ENCODE assay signal across 8 mouse cellular contexts in the genomic region with DNA sequence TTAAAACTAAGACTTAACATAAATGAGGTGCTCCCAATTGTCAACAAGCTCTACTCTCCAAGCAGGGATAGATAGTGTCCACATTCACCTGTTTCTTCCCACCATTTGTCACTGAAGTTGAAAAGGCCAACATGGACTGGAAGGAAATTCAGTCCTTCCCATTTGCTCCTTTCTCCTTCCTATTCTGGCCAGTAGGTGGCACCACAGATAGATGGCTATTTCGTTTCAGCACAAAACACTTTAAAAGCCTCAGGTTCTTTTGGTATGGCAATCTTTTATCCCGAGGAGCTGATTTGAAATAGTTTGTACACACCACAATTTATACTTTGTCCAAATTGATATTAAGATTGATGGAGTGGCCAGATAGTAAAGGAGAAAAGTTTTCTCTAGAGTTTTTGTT. TPM values are rescaled to one million over a fixed set of nuclear protein-coding genes. Genes with fewer than 3 reads are reported as not detected.
DNase-seq lines count a peak whose midpoint lies in the region; ATAC-seq and TF ChIP-seq lines count a peak whose summit lies in the region.

No protein-coding gene starts in this region.

- H3K4me2 ChIP-seq in liver, embryonic 14.5 days (ENCODE audit: low read depth): no peak overlapping the region

- H3K36me3 ChIP-seq in liver, embryonic 14.5 days (replicated peaks; ENCODE audit: control insufficient read depth, insufficient read depth, low read depth): no peaks in the 10 kb centered on the region

- peak; percentile 53; the same call in 1 of the 2 replicates for TF ChIP-seq CTCF in brain, embryonic 14.5 days (IDR thresholded peaks at IDR 0.05; ENCODE audit: borderline replicate concordance, extremely low read depth, insufficient read depth, insufficient read length)
- TF ChIP-seq CTCF in liver, embryonic 14.5 days (IDR thresholded peaks at IDR 0.05; ENCODE audit: low read depth): peak; percentile 69

- no peaks in the 10 kb centered on the region for H3K4me1 ChIP-seq in liver, embryonic 14.5 days (replicated peaks; ENCODE audit: control insufficient read depth in 2 of 2, insufficient read depth in 2 of 2, low read length in 1 of 2)

- no peaks in the 10 kb centered on the region; the same call in 1 of the 2 replicates for H3K27me3 ChIP-seq in liver, embryonic 14.5 days (ENCODE audit: control insufficient read depth, insufficient read depth, low read length)

- TF ChIP-seq EP300 in liver, embryonic 14.5 days (IDR thresholded peaks at IDR 0.05; ENCODE audit: low read depth): no peak

- H3K27ac ChIP-seq in liver, embryonic 14.5 days: no peak overlapping the region

- TF ChIP-seq POLR2A in brain, embryonic 14.5 days (IDR thresholded peaks at IDR 0.05; ENCODE audit: borderline replicate concordance, extremely low read depth, insufficient read depth, insufficient read length, poor library complexity, severe bottlenecking): no peak

- no peak overlapping the region for H3K9ac ChIP-seq in liver, embryonic 14.5 days (replicated peaks)

- 6% methylated on average over 2 of the region's 2 CpGs for WGBS in liver, embryonic 14.5 days (ENCODE audit: insufficient replicate concordance)

- H3K4me3 ChIP-seq in liver, embryonic 14.5 days (ENCODE audit: insufficient read depth in 1 of 2, low read depth in 2 of 2, low read length in 2 of 2): no peak overlapping the region

- peak; percentile 15 for DNase-seq in gastrocnemius, adult 18-20 months (ENCODE audit: low spot score)
- no peak for DNase-seq in gastrocnemius, postnatal 25 days
- DNase-seq in ovary, postnatal 14 days (ENCODE audit: low spot score): peak; percentile 26
- DNase-seq in ovary, adult 18-20 months (ENCODE audit: low spot score): no peak
- peak; percentile 56 for DNase-seq in brain, embryonic 14.5 days (ENCODE audit: low read depth)
- peak; percentile 24 for DNase-seq in gastrocnemius, postnatal 10 days
- DNase-seq in liver, embryonic 14.5 days (ENCODE audit: low read depth in 3 of 3, low spot score in 3 of 3): no peak
- peak; percentile 17 for DNase-seq in thymus, postnatal 0 days (ENCODE audit: low spot score)

- no peaks in the 10 kb centered on the region for H3K9me3 ChIP-seq in liver, embryonic 14.5 days (ENCODE audit: control insufficient read depth, low read length)

- ATAC-seq in liver, embryonic 14.5 days (ENCODE audit: insufficient read depth): no peak

RNA-seq across cellular contexts. Expression of gene Nexmif, which starts 21.7 kb away (rescaled TPM):
- under 1 TPM in 1 of 2 experiments, not detected in 1; 0.02 TPM for total RNA-seq in gastrocnemius, adult 18-20 months (2021)
- not detected for total RNA-seq in gastrocnemius, postnatal 25 days (2021)
- 7.0 and 11.4 TPM in 2 replicates for polyA plus RNA-seq in brain, embryonic 14.5 days (2012; rRNA removed)
- total RNA-seq in gastrocnemius, postnatal 10 days (2021): under 1 TPM; 0.31 to 0.54 TPM
- polyA plus RNA-seq in liver, embryonic 14.5 days (2012; rRNA removed): under 0.01 and 0.01 TPM in 2 replicates
- polyA plus RNA-seq in liver, embryonic 14.5 days (2014; fragmentation: Nextera tagmentation; extraction: Ambion mirVana): not detected in 2 replicates
- 0.09 and 0.10 TPM in 2 replicates for polyA plus RNA-seq in thymus, postnatal 0 days (2015; fragmentation: Nextera tagmentation; extraction: Ambion mirVana)

Comparison
In these comparisons a context has a peak if more than half of its experiments do, and no peak if none do; other contexts are left out.
1. DNase-seq: peak in gastrocnemius, adult 18-20 months (single experiment), ovary, postnatal 14 days (single experiment), brain, embryonic 14.5 days (single experiment), gastrocnemius, postnatal 10 days (single experiment) and thymus, postnatal 0 days (single experiment); none in gastrocnemius, postnatal 25 days (single experiment), ovary, adult 18-20 months (single experiment) and liver, embryonic 14.5 days (0 of 3).